Mouse (Mus musculus): ENCODE measurements around the gene Epb41. TPM values are rescaled to one million over a fixed set of nuclear protein-coding genes. Genes with fewer than 3 reads are reported as not detected.

Epb41 gene
- total and polyA plus RNA-seq, 2 experiments from 2014 or later: 29.4 to 77.1 TPM

DNA sequence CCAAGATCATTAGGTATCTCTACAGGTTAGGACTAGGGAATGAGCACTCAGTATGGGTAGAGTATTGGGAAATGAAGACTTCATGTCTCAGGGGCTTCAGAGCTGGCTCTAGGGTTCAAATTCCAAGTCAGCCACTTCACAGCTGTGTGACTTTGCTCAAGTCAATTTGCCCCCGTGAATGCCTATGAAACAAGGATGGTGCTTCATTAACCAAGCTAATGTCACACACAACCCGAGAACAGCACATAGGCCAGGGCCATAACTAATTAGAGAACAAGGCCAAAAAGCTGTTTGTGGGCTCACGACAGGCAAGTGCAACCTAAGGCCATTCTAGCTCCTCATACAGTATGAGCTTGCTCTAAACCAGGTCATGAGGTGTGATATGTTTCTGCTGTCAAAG lies 3.0 kb downstream of the Epb41 start:
- Histone ChIP-seq H3K27ac (ENCODE audit: low read depth, low read length) (no peak overlapping the region), H3K4me1 (ENCODE audit: insufficient read depth, low read length) (0 out of 2 replicates have a peak, but pooled peaks cover 2% of the 10 kb centered on the region), H3K4me3 (ENCODE audit: low read depth, low read length) (no peak overlapping the region), H3K9me3 (ENCODE audit: low read length) (no peaks in the 10 kb centered on the region), H3K27me3 (ENCODE audit: insufficient read depth, low read length) (no peaks in the 10 kb centered on the region), H3K4me2 (ENCODE audit: low read depth, low read length, poor library complexity, severe bottlenecking) (no peak overlapping the region), H3K9ac (replicated peaks; ENCODE audit: low read length, poor library complexity, severe bottlenecking) (no peak overlapping the region), H3K36me3 (ENCODE audit: insufficient read depth, low read length) (no peaks in the 10 kb centered on the region)
- no peak for DNase-seq (ENCODE audit: low spot score)
- WGBS: 82% methylated on average over 3 of the region's 3 CpGs
- ATAC-seq (ENCODE audit: low FRiP score): no peak
- no peak for TF ChIP-seq CTCF (IDR thresholded peaks at IDR 0.05)

DNA sequence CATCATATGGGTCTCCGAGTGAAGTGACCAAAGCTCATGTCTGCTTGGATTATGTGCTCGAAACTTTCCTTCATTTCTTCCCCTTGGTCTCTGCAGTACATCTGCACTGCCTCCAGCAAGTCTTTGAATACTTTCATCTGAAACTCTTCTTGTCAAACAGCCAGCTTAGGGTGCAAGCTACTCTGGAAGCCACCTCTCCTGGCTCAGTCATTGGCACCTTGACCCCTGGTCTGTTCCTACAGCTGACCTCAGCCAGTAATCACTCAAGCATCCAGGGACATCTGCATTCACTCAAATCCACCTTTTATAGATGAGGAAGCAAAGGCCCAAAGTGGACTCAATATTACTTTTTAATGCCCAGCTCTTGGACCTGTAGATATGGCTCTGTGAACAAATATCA lies 3.4 kb downstream of the Epb41 start:
- Histone ChIP-seq H3K27ac (ENCODE audit: low read depth, low read length) (no peak overlapping the region), H3K4me1 (ENCODE audit: insufficient read depth, low read length) (0 out of 2 replicates have a peak, but pooled peaks cover 2% of the 10 kb centered on the region), H3K4me3 (ENCODE audit: low read depth, low read length) (no peak overlapping the region), H3K9ac (replicated peaks; ENCODE audit: low read length, poor library complexity, severe bottlenecking) (no peak overlapping the region), H3K4me2 (ENCODE audit: low read depth, low read length, poor library complexity, severe bottlenecking) (no peak overlapping the region), H3K36me3 (ENCODE audit: insufficient read depth, low read length) (no peaks in the 10 kb centered on the region), H3K9me3 (ENCODE audit: low read length) (no peaks in the 10 kb centered on the region), H3K27me3 (ENCODE audit: insufficient read depth, low read length) (no peaks in the 10 kb centered on the region)
- no peak for TF ChIP-seq CTCF (IDR thresholded peaks at IDR 0.05)
- ATAC-seq (ENCODE audit: low FRiP score) (no peak), DNase-seq (ENCODE audit: low spot score) (no peak)
- WGBS: 89% methylated on average over 2 of the region's 2 CpGs

DNA sequence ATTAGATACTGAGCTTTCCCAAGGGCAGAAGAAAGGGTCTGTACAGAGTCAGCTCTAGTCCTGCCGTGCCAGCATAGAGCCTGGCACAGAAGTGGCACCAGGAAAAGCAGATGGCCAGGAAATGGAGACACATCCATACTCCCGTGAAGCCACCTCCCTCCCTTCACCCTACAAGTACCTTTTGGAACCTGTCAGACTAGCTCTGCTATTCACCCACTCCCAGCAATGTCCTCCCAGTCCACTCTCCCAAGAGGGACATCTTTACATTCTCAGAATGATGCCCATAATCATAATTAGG lies 7.2 kb downstream of the Epb41 start:
- Histone ChIP-seq H3K27ac (ENCODE audit: low read depth, low read length) (no peak overlapping the region), H3K9me3 (ENCODE audit: low read length) (no peaks in the 10 kb centered on the region), H3K4me2 (ENCODE audit: low read depth, low read length, poor library complexity, severe bottlenecking) (no peak overlapping the region), H3K4me1 (ENCODE audit: insufficient read depth, low read length) (no peaks in the 10 kb centered on the region), H3K36me3 (ENCODE audit: insufficient read depth, low read length) (no peaks in the 10 kb centered on the region), H3K27me3 (ENCODE audit: insufficient read depth, low read length) (no peaks in the 10 kb centered on the region), H3K9ac (replicated peaks; ENCODE audit: low read length, poor library complexity, severe bottlenecking) (no peak overlapping the region), H3K4me3 (ENCODE audit: low read depth, low read length) (no peak overlapping the region)
- DNase-seq (ENCODE audit: low spot score) (no peak), ATAC-seq (ENCODE audit: low FRiP score) (no peak)
- 82% methylated on average over 2 of the region's 2 CpGs for WGBS
- TF ChIP-seq CTCF (IDR thresholded peaks at IDR 0.05): no peak

DNA sequence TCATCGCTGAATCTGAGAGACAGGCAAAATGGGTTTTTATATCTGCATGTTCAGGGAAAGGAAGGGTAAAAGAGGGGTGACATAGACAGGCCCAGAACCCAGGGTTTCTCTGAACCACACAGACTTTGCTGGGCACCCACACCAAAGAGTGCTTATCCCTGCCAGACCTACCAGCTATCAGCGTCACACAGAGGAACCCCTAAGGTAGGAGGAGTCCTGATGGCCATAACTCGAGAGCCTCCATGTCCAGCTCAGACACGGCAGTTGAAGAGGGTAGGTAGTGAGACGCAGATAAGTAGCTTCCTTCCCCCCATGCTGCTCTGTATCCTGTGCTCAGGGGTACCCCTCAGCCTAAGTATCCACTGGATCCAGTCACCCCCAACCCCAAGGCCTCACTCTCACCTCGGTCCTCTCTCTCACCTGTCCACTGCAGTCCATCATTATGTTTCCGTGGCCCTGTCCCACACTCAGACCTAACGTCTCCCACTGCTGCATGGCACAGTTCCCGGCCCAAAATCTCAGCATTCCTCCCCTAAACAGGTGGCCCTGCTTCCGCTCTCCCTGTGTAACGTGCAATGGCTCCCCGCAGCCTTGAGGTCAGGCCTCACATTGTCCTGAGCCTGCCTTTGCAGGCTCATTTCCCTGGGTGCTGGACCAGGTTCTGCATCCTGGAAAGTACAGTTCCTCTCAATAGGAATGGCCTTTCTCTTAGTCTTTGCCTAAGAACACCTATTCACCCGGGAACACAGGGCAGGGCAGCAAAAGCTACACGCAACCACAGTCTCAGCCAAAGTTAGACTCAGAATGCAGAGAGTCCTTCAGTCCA lies 7.8 kb downstream of the Epb41 start:
- no peaks in the 10 kb centered on the region for H3K27me3 ChIP-seq (ENCODE audit: insufficient read depth, low read length)
- H3K4me1 ChIP-seq (ENCODE audit: insufficient read depth, low read length): no peaks in the 10 kb centered on the region
- WGBS: 89% methylated on average over 14 of the region's 14 CpGs
- ATAC-seq (ENCODE audit: low FRiP score) (no peak), DNase-seq (ENCODE audit: low spot score) (no peak)
- no peaks in the 10 kb centered on the region for H3K36me3 ChIP-seq (ENCODE audit: insufficient read depth, low read length)
- H3K4me2 ChIP-seq (ENCODE audit: low read depth, low read length, poor library complexity, severe bottlenecking): no peak overlapping the region
- H3K4me3 ChIP-seq (ENCODE audit: low read depth, low read length): no peak overlapping the region
- no peak overlapping the region for H3K27ac ChIP-seq (ENCODE audit: low read depth, low read length)
- H3K9me3 ChIP-seq (ENCODE audit: low read length): no peaks in the 10 kb centered on the region
- H3K9ac ChIP-seq (replicated peaks; ENCODE audit: low read length, poor library complexity, severe bottlenecking): no peak overlapping the region
- no peak for TF ChIP-seq CTCF (IDR thresholded peaks at IDR 0.05)

DNA sequence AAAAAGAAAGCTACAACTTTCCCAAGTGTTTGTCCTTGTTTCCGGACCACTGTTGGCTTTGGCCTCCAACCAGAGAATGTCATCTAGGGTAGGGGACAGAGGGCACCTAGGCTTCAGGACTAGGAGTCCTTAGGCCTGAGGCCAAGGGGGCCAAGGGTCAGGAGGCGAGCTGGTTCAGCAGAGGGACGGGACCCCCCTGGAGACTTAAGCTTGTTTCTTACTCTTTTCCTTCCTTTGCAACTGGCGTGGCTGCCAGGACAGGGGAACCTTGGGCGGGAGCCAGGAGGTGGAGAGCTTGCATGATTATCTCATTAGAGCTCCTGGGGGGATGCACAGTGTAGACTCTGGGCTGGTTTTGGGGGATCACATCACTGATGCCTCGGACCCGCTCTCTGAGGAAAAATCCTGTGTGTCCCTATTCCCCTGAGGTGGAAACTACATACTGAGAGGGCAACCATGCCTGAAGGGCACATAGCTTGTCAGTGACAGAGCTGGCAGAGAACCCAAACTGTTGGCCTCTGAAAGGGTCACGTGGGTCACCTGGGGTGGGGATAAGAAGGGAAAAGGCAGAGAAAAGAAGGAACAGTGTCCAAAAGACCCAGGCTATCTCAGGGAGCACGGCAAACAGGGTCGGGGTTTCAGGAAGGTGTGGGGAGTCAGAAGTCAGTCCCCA lies 8.9 kb downstream of the Epb41 start:
- Histone ChIP-seq H3K4me2 (ENCODE audit: low read depth, low read length, poor library complexity, severe bottlenecking) (no peak overlapping the region), H3K4me3 (ENCODE audit: low read depth, low read length) (no peak overlapping the region)
- no peak for ATAC-seq (ENCODE audit: low FRiP score)

DNA sequence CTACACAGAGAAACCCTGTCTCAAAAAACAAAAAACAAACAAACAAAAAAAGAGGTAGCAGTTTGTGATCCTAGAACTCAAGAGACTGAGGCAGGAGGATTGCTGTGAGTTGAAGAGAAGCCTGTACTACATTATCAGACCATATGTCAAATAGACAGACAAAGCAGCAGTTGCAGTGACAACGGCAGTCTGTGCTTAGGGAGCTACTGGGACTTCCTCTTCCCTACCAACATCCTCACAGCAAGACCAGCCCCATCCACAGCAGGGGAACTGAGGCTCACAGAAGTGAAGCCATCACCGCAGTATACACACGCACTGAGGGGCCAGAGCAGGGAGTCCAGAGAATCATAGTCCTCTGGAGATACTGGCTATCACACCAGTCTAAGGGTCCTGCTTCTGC lies 9.5 kb downstream of the Epb41 start:
- 60% methylated on average over 3 of the region's 3 CpGs for WGBS
- Histone ChIP-seq H3K4me2 (ENCODE audit: low read depth, low read length, poor library complexity, severe bottlenecking) (no peak overlapping the region), H3K4me1 (ENCODE audit: insufficient read depth, low read length) (no peaks in the 10 kb centered on the region), H3K27me3 (ENCODE audit: insufficient read depth, low read length) (no peaks in the 10 kb centered on the region), H3K4me3 (ENCODE audit: low read depth, low read length) (no peak overlapping the region), H3K27ac (ENCODE audit: low read depth, low read length) (no peak overlapping the region), H3K9me3 (ENCODE audit: low read length) (no peaks in the 10 kb centered on the region), H3K36me3 (ENCODE audit: insufficient read depth, low read length) (no peaks in the 10 kb centered on the region), H3K9ac (replicated peaks; ENCODE audit: low read length, poor library complexity, severe bottlenecking) (no peak overlapping the region)
- no peak for ATAC-seq (ENCODE audit: low FRiP score)
- no peak for DNase-seq (ENCODE audit: low spot score)
- no peak for TF ChIP-seq CTCF (IDR thresholded peaks at IDR 0.05)

More for the DNA sequence above, 8.9 kb downstream of the Epb41 start:
- no peaks in the 10 kb centered on the region for H3K27me3 ChIP-seq (ENCODE audit: insufficient read depth, low read length)
- no peaks in the 10 kb centered on the region for H3K36me3 ChIP-seq (ENCODE audit: insufficient read depth, low read length)
- DNase-seq (ENCODE audit: low spot score): peak; percentile 26
- WGBS: 49% methylated on average over 10 of the region's 10 CpGs
- no peaks in the 10 kb centered on the region for H3K9me3 ChIP-seq (ENCODE audit: low read length)
- no peak overlapping the region for H3K27ac ChIP-seq (ENCODE audit: low read depth, low read length)
- no peak overlapping the region for H3K9ac ChIP-seq (replicated peaks; ENCODE audit: low read length, poor library complexity, severe bottlenecking)
- no peak for TF ChIP-seq CTCF (IDR thresholded peaks at IDR 0.05)
- H3K4me1 ChIP-seq (ENCODE audit: insufficient read depth, low read length): no peaks in the 10 kb centered on the region
